Mouse (Mus musculus) stomach, postnatal 0 days (tissue): ENCODE data around the gene Tmem63c. TPM values are rescaled to one million over a fixed set of nuclear protein-coding genes. Genes with fewer than 3 reads are reported as not detected.

Source experiments
- ATAC-seq: fragments of 200-750 bp; cut with Nextera tagmentation; 2 replicates; pipeline ENCODE4 v1.8.0; 2017; ENCODE audit not compliant: low FRiP score, low TSS enrichment
- DNase-seq: peaks from one replicate; pipeline ENCODE4 v3.0.0-alpha.2; 2016; ENCODE audit warnings: low spot score
- H3K27ac ChIP-seq: fragments of 300-500 bp; sonication (generic); replicated peaks from 2 replicates; pipeline ENCODE4 v1.5.1; 2014; ENCODE audit warnings: mild to moderate bottlenecking, control low read depth
- H3K27me3 ChIP-seq: fragments of 300-500 bp; sonication (generic); 2 replicates; pipeline ENCODE4 v1.6.1; 2014; ENCODE audit warnings: low read length; ENCODE audit not compliant: control insufficient read depth, insufficient read depth
- H3K36me3 ChIP-seq: fragments of 300-500 bp; sonication (generic); 2 replicates; pipeline ENCODE4 v1.6.1; 2014; ENCODE audit warnings: low read length, mixed read lengths; ENCODE audit not compliant: control insufficient read depth, insufficient read depth
- H3K4me1 ChIP-seq: fragments of 300-500 bp; sonication (generic); replicated peaks from 2 replicates; pipeline ENCODE4 v1.6.1; 2014; ENCODE audit warnings: antibody characterized with exemption; ENCODE audit not compliant: control insufficient read depth, insufficient read depth
- H3K4me2 ChIP-seq: fragments of 300-500 bp; sonication (generic); replicated peaks from 2 replicates; pipeline ENCODE4 v1.6.1; 2014; ENCODE audit warnings: low read depth, mild to moderate bottlenecking, control low read depth, moderate library complexity
- H3K4me3 ChIP-seq: fragments of 300-500 bp; sonication (generic); 2 replicates; pipeline ENCODE4 v1.5.1; 2014; ENCODE audit warnings: low read depth, low read length, control low read depth
- H3K9ac ChIP-seq: fragments of 300-500 bp; sonication (generic); 2 replicates; pipeline ENCODE4 v1.6.1; 2014; ENCODE audit warnings: mild to moderate bottlenecking, low read length, control low read depth, mixed read lengths
- H3K9me3 ChIP-seq: fragments of 300-500 bp; sonication (generic); 2 replicates; pipeline ENCODE4 v1.6.1; 2016; ENCODE audit warnings: low read length; ENCODE audit not compliant: control insufficient read depth
- CTCF ChIP-seq: IDR thresholded peaks from 2 replicates; pipeline ENCODE4 v1.5.1; 2016; ENCODE audit warnings: antibody characterized with exemption, low read depth, mild to moderate bottlenecking, moderate library complexity
- EP300 ChIP-seq: optimal IDR thresholded peaks from 2 replicates; pipeline ENCODE3; 2016; ENCODE audit warnings: antibody characterized with exemption
- WGBS: fragments of 180-500 bp; shearing (Covaris S2); extraction: QIAGEN DNeasy Blood & Tissue Kit; methylation state at CpG from one replicate; pipeline ENCODE4 v1.1.7; 2014; 5-methylcytosine and 5-hydroxymethylcytosine counted together
- polyA plus RNA-seq: library from polyadenylated mRNA; unstranded; fragments of >200 nt; fragmentation: Nextera tagmentation; extraction: Ambion mirVana; gene quantifications from 2 replicates; pipeline ENCODE4 v1.2.1, GENCODE M21; 2015

Gene Tmem63c
- polyA plus RNA-seq, 1 experiment from 2014 or later: 0.72 TPM

- 0 out of 2 replicates have a peak, but pooled peaks cover 3% of the 10 kb centered on the region for H3K27me3 ChIP-seq
- H3K9me3 ChIP-seq: no peaks in the 10 kb centered on the region
- no peak overlapping the region for H3K27ac ChIP-seq
- no peak for TF ChIP-seq EP300
- H3K4me3 ChIP-seq: peak overlapping the region; percentile 17; the same call in 1 of the 2 replicates
- ATAC-seq (peak; percentile 84), DNase-seq (peak; percentile 72)
- no peak overlapping the region for H3K9ac ChIP-seq
- peak overlapping the region; percentile 37; the same call in 1 of the 2 replicates for H3K4me2 ChIP-seq
- WGBS: 3% methylated on average over 29 of the region's 30 CpGs
- H3K4me1 ChIP-seq: no peaks in the 10 kb centered on the region
- no peaks in the 10 kb centered on the region for H3K36me3 ChIP-seq
Measured at GRCm38 (mm10) chr12:87026109-87026870, 5.2 kb downstream of the Tmem63c start.

GRCm38 (mm10) chr12:87026871-87027240, 5.7 kb downstream of the Tmem63c start:
- WGBS: 16% methylated on average over 8 of the region's 8 CpGs
- no peak for TF ChIP-seq CTCF
- no peak for TF ChIP-seq EP300
- Histone ChIP-seq H3K4me1 (no peaks in the 10 kb centered on the region), H3K27ac (no peak overlapping the region), H3K9ac (no peak overlapping the region), H3K9me3 (no peaks in the 10 kb centered on the region), H3K36me3 (no peaks in the 10 kb centered on the region), H3K4me3 (0 out of 2 replicates have a peak overlapping the region, but pooled peaks have one; percentile 17), H3K4me2 (no peak overlapping the region; the same call in 1 of the 2 replicates), H3K27me3 (0 out of 2 replicates have a peak, but pooled peaks cover 3% of the 10 kb centered on the region)
- 0 out of 2 replicates have a peak, but pooled peaks have one; percentile 13 for ATAC-seq
- DNase-seq: no peak

GRCm38 (mm10) chr12:87027391-87027790, 6.3 kb downstream of the Tmem63c start:
- WGBS: 48% methylated on average over 5 of the region's 5 CpGs
- Histone ChIP-seq H3K9me3 (no peaks in the 10 kb centered on the region), H3K4me2 (no peak overlapping the region), H3K27ac (no peak overlapping the region), H3K4me3 (no peak overlapping the region), H3K27me3 (0 out of 2 replicates have a peak, but pooled peaks cover 3% of the 10 kb centered on the region), H3K9ac (no peak overlapping the region), H3K36me3 (no peaks in the 10 kb centered on the region), H3K4me1 (no peaks in the 10 kb centered on the region)
- TF ChIP-seq EP300: no peak
- no peak for TF ChIP-seq CTCF
- DNase-seq (no peak), ATAC-seq (no peak)

- no peaks in the 10 kb centered on the region for H3K4me1 ChIP-seq
- DNase-seq (no peak), ATAC-seq (no peak)
- WGBS: 63% methylated on average over 2 of the region's 2 CpGs
- no peak overlapping the region for H3K4me3 ChIP-seq
- 0 out of 2 replicates have a peak, but pooled peaks cover 3% of the 10 kb centered on the region for H3K27me3 ChIP-seq
- H3K9ac ChIP-seq: no peak overlapping the region
- no peaks in the 10 kb centered on the region for H3K9me3 ChIP-seq
- H3K27ac ChIP-seq: no peak overlapping the region
- TF ChIP-seq CTCF (no peak), EP300 (no peak)
- H3K4me2 ChIP-seq: no peak overlapping the region
- H3K36me3 ChIP-seq: no peaks in the 10 kb centered on the region
Measured at GRCm38 (mm10) chr12:87028068-87028467, 6.9 kb downstream of the Tmem63c start.

- ATAC-seq: no peak
- H3K27ac ChIP-seq: no peak overlapping the region
Measured at GRCm38 (mm10) chr12:87029251-87029976, 8.3 kb downstream of the Tmem63c start.

More at GRCm38 (mm10) chr12:87029251-87029976, 8.3 kb downstream of the Tmem63c start:
- no peak for TF ChIP-seq CTCF
- Histone ChIP-seq H3K4me1 (no peaks in the 10 kb centered on the region), H3K4me2 (no peak overlapping the region), H3K4me3 (no peak overlapping the region), H3K9me3 (no peaks in the 10 kb centered on the region), H3K36me3 (no peaks in the 10 kb centered on the region), H3K27me3 (0 out of 2 replicates have a peak, but pooled peaks cover 3% of the 10 kb centered on the region), H3K9ac (no peak overlapping the region)
- no peak for DNase-seq
- 68% methylated on average over 5 of the region's 5 CpGs for WGBS
